Mouse (Mus musculus) intestine, embryonic 16.5 days (tissue): ENCODE results near the gene Atm. TPM values are rescaled to one million over a fixed set of nuclear protein-coding genes. Genes with fewer than 3 reads are reported as not detected.

Source experiments
- ATAC-seq: fragments of 200-750 bp; cut with Nextera tagmentation; 2 replicates; pipeline ENCODE4 v1.8.0; 2017; ENCODE audit warnings: moderate TSS enrichment, moderate library complexity
- H3K27ac ChIP-seq: fragments of 300-500 bp; sonication (generic); 2 replicates; pipeline ENCODE4 v1.5.1; 2014; ENCODE audit warnings: mild to moderate bottlenecking, low read length
- H3K27me3 ChIP-seq: fragments of 300-500 bp; sonication (generic); replicated peaks from 2 replicates; pipeline ENCODE4 v1.6.1; 2014; ENCODE audit warnings: low read length, control low read depth, mixed read lengths; ENCODE audit not compliant: control insufficient read depth, insufficient read depth
- H3K36me3 ChIP-seq: fragments of 300-500 bp; sonication (generic); 2 replicates; pipeline ENCODE4 v1.6.1; 2014; ENCODE audit warnings: low read length, control low read depth; ENCODE audit not compliant: control insufficient read depth, insufficient read depth
- H3K4me1 ChIP-seq: fragments of 300-500 bp; sonication (generic); 2 replicates; pipeline ENCODE4 v1.6.1; 2014; ENCODE audit warnings: low read length, control low read depth, mixed read lengths; ENCODE audit not compliant: control insufficient read depth, insufficient read depth
- H3K4me2 ChIP-seq: fragments of 300-500 bp; sonication (generic); 2 replicates; pipeline ENCODE4 v1.6.1; 2014; ENCODE audit warnings: low read depth, low read length, control low read depth
- H3K4me3 ChIP-seq: fragments of 300-500 bp; sonication (generic); 2 replicates; pipeline ENCODE4 v1.5.1; 2014; ENCODE audit warnings: mild to moderate bottlenecking, low read length
- H3K9ac ChIP-seq: fragments of 300-500 bp; sonication (generic); 2 replicates; pipeline ENCODE4 v1.6.1; 2014; ENCODE audit warnings: low read depth, low read length
- H3K9me3 ChIP-seq: fragments of 300-500 bp; sonication (generic); 2 replicates; pipeline ENCODE4 v1.6.1; 2016; ENCODE audit warnings: low read length, control low read depth; ENCODE audit not compliant: control insufficient read depth
- WGBS: fragments of 180-500 bp; shearing (Covaris S2); extraction: QIAGEN DNeasy Blood & Tissue Kit; methylation state at CpG from one replicate; pipeline ENCODE4 v1.1.7; 2014; 5-methylcytosine and 5-hydroxymethylcytosine counted together
- polyA plus RNA-seq: library from polyadenylated mRNA; unstranded; fragments of >200 nt; fragmentation: Nextera tagmentation; extraction: Ambion mirVana; gene quantifications from 2 replicates; pipeline ENCODE4 v1.2.1, GENCODE M21; 2015

Atm gene
- polyA plus RNA-seq = 8.4 and 9.5 TPM in 2 replicates

DNA sequence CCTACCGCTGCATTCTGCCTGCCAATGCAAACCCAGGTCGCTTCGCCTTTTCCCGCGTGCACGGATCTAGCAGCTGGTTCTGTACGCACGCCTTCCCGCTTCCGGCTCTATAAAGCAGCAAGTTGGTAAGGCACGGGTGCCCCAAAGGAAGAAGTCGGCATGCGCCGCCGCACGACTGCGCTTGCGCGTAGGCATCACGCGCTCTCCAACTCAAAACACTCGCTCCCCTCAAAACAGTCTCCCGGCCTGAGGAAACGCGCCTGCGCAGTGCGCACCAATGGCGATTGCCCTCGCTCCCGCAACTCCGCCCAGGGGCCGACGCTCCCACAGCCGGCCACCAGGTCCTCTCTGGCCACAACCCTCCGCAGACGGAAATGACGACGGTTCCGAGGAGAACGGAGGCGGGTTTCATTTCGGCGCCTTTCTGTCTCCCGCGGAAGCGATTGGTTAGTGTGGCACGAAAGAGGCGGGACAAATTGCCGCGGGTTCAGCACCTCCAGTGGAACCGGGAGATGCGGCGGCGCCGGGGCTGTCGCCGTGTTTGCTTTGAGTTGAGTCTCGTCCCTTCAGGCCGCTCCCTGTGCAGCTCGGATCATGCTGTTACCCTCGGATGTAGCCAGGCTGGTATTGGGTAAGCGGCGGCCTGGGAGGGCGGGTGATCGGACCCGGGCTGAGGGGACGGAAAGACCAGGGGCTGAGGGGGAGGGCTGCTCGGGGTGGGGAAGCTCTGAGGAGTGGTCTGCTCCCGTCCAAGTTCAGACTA is at the start of gene Atm, which contains the start of gene Npat:
Gene Atm, minus strand, starts transcription at position 183 of the 763 bp plus-strand sequence.
Gene Npat, plus strand, starts transcription at position 490 of the 763 bp plus-strand sequence.
- Histone ChIP-seq H3K4me2 (peak within 1 kb of the TSS; percentile 81), H3K27ac (peak within 1 kb of the TSS; percentile 85), H3K27me3 (no peaks in the 10 kb centered on the region), H3K9me3 (no peaks in the 10 kb centered on the region), H3K36me3 (no peaks in the 10 kb centered on the region), H3K4me1 (peaks cover 8% of the 10 kb centered on the region), H3K4me3 (peak within 1 kb of the TSS; percentile 60), H3K9ac (peak within 1 kb of the TSS; percentile 84)
- WGBS = 0% methylated on average over 69 of the region's 69 CpGs
- ATAC-seq = peak; percentile 99

DNA sequence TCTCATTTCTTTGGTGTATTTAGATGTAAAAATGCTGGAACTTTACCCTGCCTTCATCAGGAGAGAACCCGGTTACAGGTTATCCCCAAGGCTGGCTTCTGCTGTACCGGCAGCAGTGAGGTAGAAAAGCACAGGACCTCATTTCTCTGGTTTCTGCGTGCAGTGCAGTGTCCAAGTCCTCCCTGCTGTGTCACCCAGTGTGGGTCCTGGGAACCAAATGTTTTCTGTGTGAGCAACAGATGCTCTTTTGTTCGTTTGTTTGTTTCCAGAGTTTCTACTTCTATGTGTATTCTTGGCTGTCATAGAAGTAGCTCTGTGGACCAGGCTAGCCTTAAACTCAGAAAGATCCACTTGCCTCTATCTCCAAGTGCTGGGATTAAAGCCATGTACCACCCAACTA is 45.3 kb upstream of the Atm start:
- no peak overlapping the region for H3K4me3 ChIP-seq
- no peaks in the 10 kb centered on the region for H3K9me3 ChIP-seq
- H3K36me3 ChIP-seq = peaks cover 16% of the 10 kb centered on the region; the same call in 1 of the 2 replicates
- no peak overlapping the region for H3K4me2 ChIP-seq
- no peak for ATAC-seq
- no peak overlapping the region for H3K27ac ChIP-seq
- H3K4me1 ChIP-seq = no peaks in the 10 kb centered on the region
- WGBS = 92% methylated on average over 4 of the region's 4 CpGs
- H3K9ac ChIP-seq = no peak overlapping the region
- no peaks in the 10 kb centered on the region for H3K27me3 ChIP-seq

DNA sequence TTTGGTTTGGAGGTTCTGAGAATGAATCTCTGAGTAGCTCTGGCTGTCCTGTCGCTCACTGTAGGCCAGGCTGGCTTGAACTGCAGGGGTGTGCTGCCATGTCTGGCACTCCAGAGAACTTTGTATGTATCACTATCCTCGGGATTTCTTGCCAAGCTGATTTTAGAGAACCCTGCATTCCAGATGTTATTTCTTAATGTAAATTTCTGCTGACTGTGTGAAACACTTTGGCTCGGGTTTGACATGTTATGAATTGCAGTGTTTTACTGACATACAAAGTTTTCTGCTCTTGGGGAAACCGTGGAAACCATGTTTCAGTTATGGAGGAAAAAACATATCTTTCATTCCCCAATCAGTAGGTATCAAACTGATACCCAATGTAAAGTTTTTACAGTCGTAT is 39.2 kb upstream of the Atm start:
- Histone ChIP-seq H3K36me3 (peaks cover 10% of the 10 kb centered on the region; the same call in 1 of the 2 replicates), H3K4me3 (no peak overlapping the region), H3K9me3 (no peaks in the 10 kb centered on the region), H3K27me3 (no peaks in the 10 kb centered on the region), H3K9ac (no peak overlapping the region), H3K27ac (no peak overlapping the region), H3K4me1 (no peaks in the 10 kb centered on the region), H3K4me2 (no peak overlapping the region)
- 64% methylated on average over 5 of the region's 5 CpGs for WGBS
- ATAC-seq = no peak

DNA sequence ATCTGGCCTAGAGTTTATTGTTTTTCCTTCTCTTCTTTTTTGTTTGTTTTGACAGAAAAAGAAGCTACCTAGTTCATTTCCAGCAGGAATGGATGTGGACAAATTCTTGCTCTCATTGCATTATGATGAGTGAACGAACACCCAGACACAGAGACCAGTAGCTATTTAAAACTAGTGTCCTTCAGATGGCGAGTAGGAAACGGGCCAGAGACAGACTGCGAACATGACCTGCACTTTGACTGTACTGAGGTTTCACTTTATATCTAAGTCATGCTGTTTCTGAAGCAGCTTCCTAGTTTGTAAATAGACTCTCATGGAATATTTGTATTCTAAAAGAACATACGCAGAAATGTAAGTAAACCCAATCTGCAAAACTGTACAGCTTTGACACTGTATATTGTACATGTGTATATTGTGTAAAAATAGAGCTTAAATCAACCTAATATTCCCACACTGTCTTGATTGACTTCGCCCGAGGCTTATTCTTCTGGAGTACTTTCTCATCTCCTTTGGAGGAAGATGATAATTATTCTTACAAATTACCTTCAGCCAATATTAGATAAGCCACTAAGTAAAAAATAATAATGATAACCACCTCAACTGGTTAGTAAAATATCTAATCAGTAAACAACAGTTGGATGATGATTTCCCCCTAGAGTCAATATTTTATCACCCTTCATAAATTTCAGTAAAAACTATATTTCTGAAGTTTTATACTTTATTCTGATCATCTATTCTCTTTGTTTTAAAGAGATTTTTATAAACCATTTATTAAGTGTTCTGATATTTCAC is 36.2 kb upstream of the Atm start:
- 92% methylated on average over 7 of the region's 7 CpGs for WGBS
- Histone ChIP-seq H3K27me3 (no peaks in the 10 kb centered on the region), H3K36me3 (peaks cover 10% of the 10 kb centered on the region; the same call in 1 of the 2 replicates), H3K4me3 (no peak overlapping the region), H3K27ac (no peak overlapping the region), H3K4me1 (no peaks in the 10 kb centered on the region), H3K4me2 (no peak overlapping the region), H3K9ac (no peak overlapping the region), H3K9me3 (no peaks in the 10 kb centered on the region)
- no peak for ATAC-seq

DNA sequence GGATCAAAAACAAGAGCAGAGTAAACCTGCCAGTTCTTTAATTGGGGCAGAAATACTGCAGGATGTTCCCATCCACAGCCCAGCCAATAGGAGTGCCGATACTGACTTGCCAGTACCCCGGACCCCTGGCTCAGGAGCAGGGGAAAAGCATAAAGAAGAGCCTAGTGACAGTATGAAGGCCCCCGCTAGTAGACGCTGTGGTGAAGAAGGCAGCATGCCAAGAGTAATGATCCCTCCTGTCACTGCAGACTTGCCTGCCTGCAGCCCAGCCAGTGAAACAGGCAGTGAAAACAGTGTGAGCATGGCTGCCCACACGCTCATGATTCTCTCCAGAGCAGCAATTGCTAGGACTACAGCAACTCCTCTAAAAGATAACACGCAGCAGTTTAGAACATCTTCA is 34.1 kb upstream of the Atm start:
- no peaks in the 10 kb centered on the region for H3K27me3 ChIP-seq
- no peak overlapping the region for H3K27ac ChIP-seq
- H3K9ac ChIP-seq = no peak overlapping the region
- H3K4me2 ChIP-seq = no peak overlapping the region
- H3K36me3 ChIP-seq = peaks cover 11% of the 10 kb centered on the region; the same call in 1 of the 2 replicates
- no peak overlapping the region for H3K4me3 ChIP-seq
- H3K9me3 ChIP-seq = no peaks in the 10 kb centered on the region
- H3K4me1 ChIP-seq = no peaks in the 10 kb centered on the region
- no peak for ATAC-seq
- WGBS = 80% methylated on average over 6 of the region's 6 CpGs

DNA sequence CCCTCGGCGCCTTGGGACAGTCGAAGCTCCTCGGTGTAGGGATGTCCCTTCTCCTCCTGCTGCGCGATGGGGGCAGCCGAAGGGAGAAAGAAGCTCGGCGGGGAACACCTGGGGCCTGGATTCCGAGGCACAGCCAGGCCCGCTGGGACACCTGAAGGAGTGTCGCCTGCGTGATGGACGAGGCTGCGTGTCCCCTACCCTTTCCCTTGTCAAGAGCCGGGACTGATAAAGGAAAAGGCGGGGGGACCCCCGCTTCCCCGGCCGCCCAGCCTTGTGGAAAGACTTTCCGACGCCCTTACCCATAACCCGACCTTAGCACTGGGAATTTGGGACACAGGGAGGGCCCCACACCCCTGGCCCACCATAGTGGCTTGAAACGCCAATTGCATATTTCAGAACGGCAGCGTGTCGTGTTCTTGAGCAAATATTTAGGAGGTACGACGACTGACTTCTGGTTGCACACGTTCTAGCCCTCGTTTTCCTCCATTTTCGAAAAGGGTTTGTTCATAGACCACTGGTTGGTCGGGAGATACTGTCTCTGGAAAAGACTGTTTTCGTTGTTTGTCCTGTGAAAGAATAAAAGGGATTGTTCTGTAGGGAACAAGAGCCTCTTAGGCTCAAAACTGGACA is 911 bp upstream of the Atm start:
- under 1% methylated on average over 32 of the region's 34 CpGs for WGBS
- Histone ChIP-seq H3K9me3 (no peaks in the 10 kb centered on the region), H3K4me2 (peak overlapping the region; percentile 72), H3K4me1 (peaks cover 8% of the 10 kb centered on the region), H3K4me3 (peak overlapping the region; percentile 57), H3K27me3 (no peaks in the 10 kb centered on the region), H3K9ac (peak overlapping the region; percentile 84), H3K27ac (peak overlapping the region; percentile 85), H3K36me3 (no peaks in the 10 kb centered on the region)
- ATAC-seq = no peak

DNA sequence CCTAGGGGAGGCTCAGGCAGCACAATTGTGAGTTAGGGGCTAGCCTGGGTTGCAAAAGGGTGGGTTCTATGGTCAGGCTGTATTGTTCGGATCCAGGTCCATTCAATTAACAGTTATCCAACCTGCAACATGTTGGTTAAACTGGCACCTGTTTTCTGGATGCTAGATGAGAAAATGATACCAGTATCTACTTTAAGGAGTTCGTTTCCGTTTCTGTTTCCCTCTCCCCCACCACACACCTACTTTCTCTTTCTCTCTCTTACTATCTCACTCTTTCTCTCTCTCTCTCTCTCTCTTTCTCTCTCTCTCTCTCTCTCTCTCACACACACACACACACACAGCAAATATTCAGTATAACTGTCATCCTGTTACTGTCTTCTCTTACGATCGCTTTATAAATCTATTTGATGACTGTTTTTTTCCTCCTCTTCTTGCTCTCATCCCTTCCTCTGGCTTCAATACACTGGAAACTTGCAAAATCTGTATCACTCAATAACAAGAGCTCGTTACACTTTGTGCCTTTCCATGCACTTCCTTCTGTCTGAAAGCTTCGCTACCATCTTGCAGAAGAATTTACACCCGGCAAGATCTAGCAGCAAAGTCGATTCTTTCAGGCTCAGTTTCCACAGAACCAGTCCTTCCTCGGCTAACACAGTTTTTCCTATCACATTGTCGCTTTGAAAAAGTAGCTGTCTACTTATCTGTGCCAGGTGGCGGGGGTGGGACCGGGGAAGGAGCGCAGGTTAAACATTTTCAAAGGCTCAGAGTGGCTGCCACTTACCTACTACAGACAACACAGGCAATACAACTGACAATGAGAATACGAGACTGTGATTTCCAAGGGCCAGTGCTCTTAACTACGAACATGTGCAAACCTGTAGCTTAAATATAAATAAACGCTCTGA is 872 bp downstream of the Atm start:
- Histone ChIP-seq H3K4me2 (peak overlapping the region; percentile 81), H3K36me3 (peaks cover 3% of the 10 kb centered on the region; the same call in 1 of the 2 replicates), H3K4me1 (peaks cover 8% of the 10 kb centered on the region), H3K27me3 (no peaks in the 10 kb centered on the region), H3K9me3 (no peaks in the 10 kb centered on the region), H3K27ac (peak overlapping the region; percentile 82), H3K4me3 (peak overlapping the region; percentile 60), H3K9ac (peak overlapping the region; percentile 66)
- WGBS = 11% methylated on average over 17 of the region's 17 CpGs
- 0 out of 2 replicates have a peak, but pooled peaks have one; percentile 30 for ATAC-seq

DNA sequence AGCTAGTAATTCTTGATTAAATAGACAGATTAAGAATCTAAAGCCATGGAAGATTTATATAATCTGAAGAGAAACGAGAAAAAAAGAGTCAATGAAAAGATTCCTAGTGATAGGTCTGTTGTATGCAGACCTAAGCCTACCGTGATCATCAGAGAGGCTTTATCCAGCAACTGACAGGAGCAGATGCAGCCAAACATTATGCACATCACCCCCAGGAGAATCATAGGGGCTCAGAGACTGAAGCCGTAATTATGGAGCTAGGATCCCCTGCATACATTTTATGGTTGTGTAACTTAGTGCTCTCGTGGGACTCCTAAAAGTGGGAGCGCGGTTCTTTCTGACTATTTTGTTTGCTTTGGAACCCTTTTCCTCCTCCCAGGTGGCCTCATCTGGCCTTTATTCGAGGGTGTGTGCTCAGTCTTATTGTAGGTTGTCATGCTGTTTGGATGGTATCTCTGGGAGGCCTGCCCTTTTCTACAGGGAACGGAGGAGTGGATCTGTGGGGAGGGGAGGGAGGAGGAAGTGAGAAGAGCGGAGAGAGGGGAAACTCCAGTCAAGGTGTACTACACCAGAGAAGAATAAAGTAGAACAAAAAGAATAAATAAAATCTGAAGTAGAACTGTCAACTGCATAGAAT is 19.0 kb downstream of the Atm start:
- H3K36me3 ChIP-seq = no peaks in the 10 kb centered on the region; the same call in 1 of the 2 replicates
- no peak overlapping the region for H3K4me3 ChIP-seq
- no peak overlapping the region for H3K27ac ChIP-seq
- WGBS = 68% methylated on average over 9 of the region's 9 CpGs
- no peaks in the 10 kb centered on the region for H3K27me3 ChIP-seq
- H3K9ac ChIP-seq = no peak overlapping the region
- H3K4me2 ChIP-seq = no peak overlapping the region
- no peaks in the 10 kb centered on the region for H3K4me1 ChIP-seq
- no peaks in the 10 kb centered on the region for H3K9me3 ChIP-seq
- peak; percentile 87 for ATAC-seq
